Mouse (Mus musculus) embryonic facial prominence, embryonic 10.5 days (tissue): ENCODE measurements at regions not wholly inside any gene's neighbourhood (a gene's known extent, or its start where the extent isn't known, plus 50 kb on each side); places are given as distances from the start of the nearest gene placed in this dataset.

Source experiments
- DNase-seq: peaks from one replicate; pipeline ENCODE4 v3.0.0-alpha.2; 2017; ENCODE audit warnings: low spot score
- H3K27ac ChIP-seq: fragments of 300-500 bp; sonication (generic); replicated peaks from 2 replicates; pipeline ENCODE4 v1.5.1; 2016; ENCODE audit warnings: mild to moderate bottlenecking
- H3K27me3 ChIP-seq: fragments of 300-500 bp; sonication (generic); replicated peaks from 2 replicates; pipeline ENCODE4 v1.6.1; 2016; ENCODE audit warnings: low read depth, mild to moderate bottlenecking; ENCODE audit not compliant: poor library complexity, severe bottlenecking
- H3K36me3 ChIP-seq: fragments of 300-500 bp; sonication (generic); replicated peaks from 2 replicates; pipeline ENCODE4 v1.6.1; 2016; ENCODE audit warnings: mild to moderate bottlenecking, moderate library complexity
- H3K4me1 ChIP-seq: fragments of 300-500 bp; sonication (generic); 2 replicates; pipeline ENCODE4 v1.6.1; 2016
- H3K4me3 ChIP-seq: fragments of 300-500 bp; sonication (generic); 2 replicates; pipeline ENCODE4 v1.5.1; 2016; ENCODE audit warnings: mild to moderate bottlenecking, moderate library complexity
- H3K9me3 ChIP-seq: fragments of 300-500 bp; sonication (generic); 2 replicates; pipeline ENCODE4 v1.6.1; 2016; ENCODE audit warnings: mild to moderate bottlenecking
- WGBS: fragments of 180-500 bp; shearing (Covaris S2); methylation state at CpG from one replicate; pipeline ENCODE4 v1.1.7; 2016; 5-methylcytosine and 5-hydroxymethylcytosine counted together

GRCm38 (mm10) chr12:71543571-71544119 is 234.0 kb downstream of the Dact1 start:
- Histone ChIP-seq H3K36me3 (no peaks in the 10 kb centered on the region), H3K4me1 (peaks cover 35% of the 10 kb centered on the region), H3K4me3 (no peak overlapping the region), H3K9me3 (no peaks in the 10 kb centered on the region), H3K27ac (peak overlapping the region; percentile 5; the same call in 1 of the 2 replicates), H3K27me3 (no peaks in the 10 kb centered on the region; the same call in 1 of the 2 replicates)
- WGBS = 73% methylated on average over 7 of the region's 7 CpGs
- no peak for DNase-seq

DNA sequence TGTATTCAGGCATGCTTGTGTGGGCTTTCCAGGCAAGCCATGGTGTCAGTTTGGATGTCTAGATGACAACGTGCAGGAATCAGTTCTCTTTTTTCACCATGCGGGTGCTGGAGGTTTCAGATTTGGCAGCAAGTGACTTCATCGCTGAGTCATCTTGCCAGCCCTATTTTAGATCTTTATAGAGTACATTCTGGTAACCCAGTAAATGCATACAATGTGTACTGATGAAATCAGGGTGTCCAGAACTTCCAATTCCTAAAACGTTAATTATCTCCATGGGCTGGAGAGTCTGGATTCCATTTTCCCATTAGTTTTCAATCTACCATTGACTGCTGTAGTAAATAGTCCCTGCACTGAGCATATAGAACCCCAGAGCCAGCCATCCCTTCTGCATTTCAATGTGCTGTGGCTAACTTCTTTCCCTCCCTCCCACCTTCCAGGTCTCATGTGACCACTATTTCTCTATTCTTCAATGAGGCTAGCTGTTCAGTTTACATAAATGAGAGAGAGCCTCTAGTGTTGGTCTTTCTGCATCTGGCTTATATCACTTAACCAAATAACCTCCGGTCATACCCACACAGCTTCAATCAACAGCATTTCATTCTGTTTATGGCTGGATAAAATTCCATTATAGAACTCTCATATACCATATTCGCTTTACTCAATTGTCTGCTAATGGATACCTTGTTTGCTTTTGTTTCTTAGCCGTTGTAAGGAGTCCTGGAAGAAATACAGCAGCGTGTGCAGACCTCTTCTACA is 234.9 kb downstream of the Dact1 start:
- H3K4me1 ChIP-seq = peaks cover 35% of the 10 kb centered on the region
- 52% methylated on average over 8 of the region's 8 CpGs for WGBS
- H3K36me3 ChIP-seq = no peaks in the 10 kb centered on the region
- DNase-seq = peak; percentile 44
- H3K27me3 ChIP-seq = no peaks in the 10 kb centered on the region; the same call in 1 of the 2 replicates
- peak overlapping the region; percentile 5; the same call in 1 of the 2 replicates for H3K27ac ChIP-seq
- no peak overlapping the region for H3K4me3 ChIP-seq
- no peaks in the 10 kb centered on the region for H3K9me3 ChIP-seq

DNA sequence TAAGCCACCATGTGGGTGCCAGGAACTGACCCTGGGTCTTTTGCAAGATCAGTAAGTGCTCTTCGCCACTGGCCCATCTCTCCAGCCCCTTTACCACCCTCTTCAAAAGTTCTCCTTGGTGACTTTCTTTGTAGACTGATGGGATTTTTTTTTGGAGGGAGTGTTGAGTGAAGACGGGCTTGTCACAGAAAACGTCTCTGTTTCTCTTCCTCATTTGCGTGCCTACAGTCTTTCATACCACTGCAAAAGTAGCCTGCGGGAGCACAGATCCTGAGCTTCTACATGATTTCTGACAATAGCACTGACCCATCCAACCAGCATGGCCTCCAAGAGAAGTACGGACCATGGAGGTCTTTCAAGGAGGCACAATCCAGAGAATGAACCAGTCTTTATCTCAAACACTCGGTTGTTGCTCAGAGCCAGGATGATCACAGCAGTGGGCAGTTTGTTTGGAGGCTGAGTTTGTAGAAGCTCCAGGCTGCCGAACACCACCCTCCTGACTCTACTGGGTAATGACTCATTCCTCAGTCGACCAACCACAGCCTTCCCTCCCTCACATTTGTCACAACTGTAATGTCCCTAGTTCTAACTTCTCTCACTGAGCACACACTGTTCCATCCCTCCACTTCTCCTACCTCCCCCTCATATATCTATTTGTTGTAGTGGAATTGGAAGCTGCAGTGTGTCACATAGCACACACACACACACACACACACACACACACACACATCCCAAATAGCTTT is 237.0 kb downstream of the Dact1 start:
- WGBS = 87% methylated on average over 9 of the region's 9 CpGs
- Histone ChIP-seq H3K36me3 (no peaks in the 10 kb centered on the region), H3K9me3 (no peaks in the 10 kb centered on the region), H3K27me3 (no peaks in the 10 kb centered on the region; the same call in 1 of the 2 replicates), H3K4me3 (no peak overlapping the region), H3K27ac (no peak overlapping the region), H3K4me1 (peaks cover 35% of the 10 kb centered on the region)
- no peak for DNase-seq

- Histone ChIP-seq H3K9me3 (no peaks in the 10 kb centered on the region), H3K27ac (no peak overlapping the region), H3K4me3 (no peak overlapping the region), H3K36me3 (no peaks in the 10 kb centered on the region), H3K27me3 (no peaks in the 10 kb centered on the region), H3K4me1 (peaks cover 11% of the 10 kb centered on the region)
- 85% methylated on average over 6 of the region's 6 CpGs for WGBS
- DNase-seq = no peak
Observed at GRCm38 (mm10) chr12:71549336-71549735, 239.7 kb downstream of the Dact1 start.

DNA sequence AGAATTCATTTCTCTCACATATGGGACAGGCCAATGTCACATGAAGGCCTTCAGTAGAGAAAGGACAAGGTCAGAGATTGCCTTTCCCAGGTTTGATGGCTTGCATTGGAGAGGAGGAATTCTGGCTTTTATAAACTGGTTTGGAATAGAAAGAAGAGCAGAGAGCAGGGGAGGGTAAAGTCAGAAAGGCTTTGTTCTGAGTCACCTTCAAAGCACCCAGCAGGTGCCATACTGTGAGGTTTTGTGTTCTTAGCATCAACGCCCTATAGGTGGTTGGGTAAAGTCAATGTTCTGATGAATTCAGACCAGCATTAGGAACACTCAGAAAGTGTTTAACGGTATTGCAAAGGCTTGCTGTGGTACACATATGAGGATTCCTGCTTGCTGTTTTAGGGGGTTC is 244.5 kb downstream of the Dact1 start:
- no peak for DNase-seq
- Histone ChIP-seq H3K4me3 (no peak overlapping the region), H3K27me3 (no peaks in the 10 kb centered on the region), H3K27ac (no peak overlapping the region), H3K4me1 (no peaks in the 10 kb centered on the region; the same call in 1 of the 2 replicates), H3K9me3 (no peaks in the 10 kb centered on the region), H3K36me3 (no peaks in the 10 kb centered on the region)
- 71% methylated on average over 2 of the region's 2 CpGs for WGBS

DNA sequence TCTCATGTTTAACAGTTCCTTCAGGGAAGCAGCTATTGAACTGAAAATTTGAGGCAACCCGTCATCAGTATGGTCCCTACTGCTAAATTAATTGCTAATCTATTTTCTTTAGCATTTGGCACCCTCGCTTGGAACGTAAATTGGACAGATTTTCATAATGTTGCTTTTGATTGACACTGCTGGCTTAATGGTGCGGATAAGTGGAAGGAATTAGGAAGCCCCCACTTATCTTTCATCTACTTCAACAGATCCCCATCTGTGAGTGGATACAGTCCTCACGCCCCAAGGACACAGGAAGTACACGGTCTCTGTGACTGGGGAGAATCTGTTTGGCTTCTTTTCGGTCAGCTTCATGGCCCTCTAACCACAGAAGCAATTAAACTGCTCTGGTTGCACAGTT is 251.6 kb downstream of the Dact1 start:
- Histone ChIP-seq H3K4me3 (no peak overlapping the region), H3K9me3 (no peaks in the 10 kb centered on the region), H3K27ac (no peak overlapping the region), H3K4me1 (peaks cover 25% of the 10 kb centered on the region), H3K27me3 (0 out of 2 replicates have a peak, but pooled peaks cover 3% of the 10 kb centered on the region), H3K36me3 (no peaks in the 10 kb centered on the region)
- DNase-seq = no peak
- 55% methylated on average over 7 of the region's 7 CpGs for WGBS

DNA sequence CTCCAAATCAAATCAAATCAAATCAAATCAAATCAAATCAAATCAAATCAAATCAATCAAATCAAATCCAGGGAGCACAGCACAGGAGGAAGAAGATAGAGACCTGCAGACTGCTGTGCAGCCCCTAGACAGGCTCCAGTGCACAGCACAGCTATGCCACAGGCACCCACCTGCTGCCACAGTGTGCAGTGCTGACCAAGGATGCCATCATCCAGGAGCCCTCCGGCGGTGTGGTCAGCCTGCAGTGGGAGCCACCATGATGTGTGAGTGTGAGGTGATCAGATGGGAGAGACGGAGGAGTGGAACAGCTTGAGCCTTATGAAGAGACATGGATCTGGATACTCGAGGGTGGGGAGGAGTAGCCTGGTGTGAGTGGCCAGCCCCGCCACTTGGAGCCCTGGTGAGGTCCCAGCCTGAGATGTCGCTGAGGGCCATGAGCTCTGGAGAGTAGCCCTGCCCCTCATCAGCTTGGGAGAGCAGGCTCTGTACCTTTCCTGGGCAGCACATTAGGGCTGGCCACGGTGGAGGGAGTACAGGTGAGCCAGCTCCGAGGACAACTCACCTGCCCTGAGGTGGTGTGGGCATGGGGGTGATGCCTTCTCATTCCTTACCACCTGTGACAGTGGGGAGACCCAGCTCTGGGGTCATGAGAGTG is 252.4 kb downstream of the Dact1 start:
- no peak overlapping the region for H3K4me3 ChIP-seq
- peaks cover 25% of the 10 kb centered on the region for H3K4me1 ChIP-seq
- 0 out of 2 replicates have a peak, but pooled peaks cover 3% of the 10 kb centered on the region for H3K27me3 ChIP-seq
- H3K27ac ChIP-seq = peak overlapping the region; percentile 71
- no peak for DNase-seq
- H3K36me3 ChIP-seq = no peaks in the 10 kb centered on the region
- WGBS = 89% methylated on average over 8 of the region's 8 CpGs
- no peaks in the 10 kb centered on the region for H3K9me3 ChIP-seq

DNA sequence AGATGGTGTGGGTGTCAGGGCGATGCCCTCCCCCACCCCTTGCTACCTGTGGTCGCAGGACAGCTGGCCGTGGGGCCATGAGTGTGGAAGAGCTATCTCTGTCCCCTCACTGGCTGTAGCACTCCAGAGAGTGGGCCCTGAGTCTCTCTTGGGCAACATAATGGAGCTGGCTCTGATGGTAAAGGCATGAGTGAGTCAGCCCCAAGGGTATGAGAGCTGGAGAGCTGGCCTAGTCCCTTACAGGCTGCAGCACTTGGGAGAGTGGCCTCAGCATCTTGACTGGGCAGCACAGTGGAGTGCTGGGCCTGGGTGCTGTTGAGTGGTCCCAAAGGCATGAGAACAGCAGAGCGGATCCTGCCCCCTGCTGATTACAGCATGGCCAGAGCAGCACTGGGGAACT is 253.5 kb downstream of the Dact1 start:
- 88% methylated on average over 4 of the region's 4 CpGs for WGBS
- H3K4me3 ChIP-seq = no peak overlapping the region
- H3K4me1 ChIP-seq = peaks cover 31% of the 10 kb centered on the region
- peak overlapping the region; percentile 71 for H3K27ac ChIP-seq
- DNase-seq = no peak
- no peaks in the 10 kb centered on the region for H3K36me3 ChIP-seq
- no peaks in the 10 kb centered on the region for H3K9me3 ChIP-seq
- 0 out of 2 replicates have a peak, but pooled peaks cover 3% of the 10 kb centered on the region for H3K27me3 ChIP-seq

DNA sequence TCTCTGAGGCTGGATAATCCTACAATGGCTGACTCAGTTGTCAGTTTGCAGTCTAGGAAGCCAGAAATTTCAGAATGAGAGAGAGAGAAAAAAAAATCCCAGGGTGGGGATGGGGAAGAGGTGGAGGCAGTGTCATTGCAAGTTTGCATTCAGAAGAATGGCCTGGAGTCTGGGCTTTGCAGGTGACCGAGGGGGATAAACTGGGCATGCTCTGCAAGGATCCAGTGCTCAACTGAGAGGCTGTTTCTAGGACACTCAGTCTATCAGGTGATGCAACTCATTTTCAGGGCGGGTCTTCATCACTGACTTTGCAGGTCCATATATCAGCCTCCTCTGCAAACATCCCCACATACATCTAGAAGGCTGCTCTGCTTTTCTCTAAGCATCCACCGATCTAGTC is 256.7 kb downstream of the Dact1 start:
- Histone ChIP-seq H3K4me3 (no peak overlapping the region), H3K27me3 (0 out of 2 replicates have a peak, but pooled peaks cover 3% of the 10 kb centered on the region), H3K9me3 (no peaks in the 10 kb centered on the region), H3K27ac (no peak overlapping the region), H3K36me3 (no peaks in the 10 kb centered on the region), H3K4me1 (peaks cover 35% of the 10 kb centered on the region)
- WGBS = 89% methylated on average over 3 of the region's 3 CpGs
- DNase-seq = no peak

- no peak overlapping the region for H3K27ac ChIP-seq
- no peaks in the 10 kb centered on the region for H3K9me3 ChIP-seq
- H3K4me3 ChIP-seq = no peak overlapping the region
- H3K4me1 ChIP-seq = peaks cover 37% of the 10 kb centered on the region
- 73% methylated on average over 5 of the region's 5 CpGs for WGBS
- no peak for DNase-seq
- H3K36me3 ChIP-seq = no peaks in the 10 kb centered on the region
- 0 out of 2 replicates have a peak, but pooled peaks cover 3% of the 10 kb centered on the region for H3K27me3 ChIP-seq
Observed at GRCm38 (mm10) chr12:71568251-71568650, 258.6 kb downstream of the Dact1 start.

- Histone ChIP-seq H3K4me1 (peaks cover 37% of the 10 kb centered on the region), H3K9me3 (no peaks in the 10 kb centered on the region), H3K4me3 (no peak overlapping the region), H3K36me3 (no peaks in the 10 kb centered on the region), H3K27ac (no peak overlapping the region), H3K27me3 (0 out of 2 replicates have a peak, but pooled peaks cover 3% of the 10 kb centered on the region)
- WGBS = 88% methylated on average over 6 of the region's 6 CpGs
- DNase-seq = no peak
Observed at GRCm38 (mm10) chr12:71568880-71569390, 259.3 kb downstream of the Dact1 start.

GRCm38 (mm10) chr12:71569662-71570061 is 260.0 kb downstream of the Dact1 start:
- WGBS = 29% methylated on average over 12 of the region's 12 CpGs

More at GRCm38 (mm10) chr12:71569662-71570061, 260.0 kb downstream of the Dact1 start:
- no peaks in the 10 kb centered on the region for H3K36me3 ChIP-seq
- peak; percentile 43 for DNase-seq
- peak overlapping the region; percentile 24; the same call in 1 of the 2 replicates for H3K27ac ChIP-seq
- H3K4me1 ChIP-seq = peaks cover 37% of the 10 kb centered on the region
- 0 out of 2 replicates have a peak, but pooled peaks cover 3% of the 10 kb centered on the region for H3K27me3 ChIP-seq
- no peak overlapping the region for H3K4me3 ChIP-seq
- H3K9me3 ChIP-seq = no peaks in the 10 kb centered on the region
